Mouse (Mus musculus) liver, embryonic 14.5 days (tissue): Measurements from ENCODE around the gene Nkain4. TPM values are rescaled to one million over a fixed set of nuclear protein-coding genes. Genes with fewer than 3 reads are reported as not detected.

Source experiments
- ATAC-seq: fragments of 200-750 bp; cut with Nextera tagmentation; 2 replicates; pipeline ENCODE4 v1.8.0; 2017; ENCODE audit warnings: moderate number of reproducible peaks, mild to moderate bottlenecking, moderate library complexity; ENCODE audit not compliant: insufficient read depth
- DNase-seq, 3 experiments: peaks; one replicate each; pipeline ENCODE4 v3.0.0-alpha.2; 2012 to 2013; ENCODE audit warnings: low read depth in 3 of 3, low spot score in 3 of 3
- H3K27ac ChIP-seq: fragments of 300-500 bp; sonication (generic); 2 replicates; pipeline ENCODE4 v1.5.1; 2014; ENCODE audit warnings: moderate library complexity, mild to moderate bottlenecking, control low read depth, inconsistent platforms
- H3K27me3 ChIP-seq: fragments of 300-500 bp; sonication (generic); 2 replicates; pipeline ENCODE4 v1.6.1; 2014; ENCODE audit warnings: mild to moderate bottlenecking, low read length, moderate library complexity; ENCODE audit not compliant: control insufficient read depth, insufficient read depth
- H3K36me3 ChIP-seq: fragments of 300-500 bp; sonication (generic); replicated peaks from 2 replicates; pipeline ENCODE4 v1.6.1; 2014; ENCODE audit warnings: low read depth; ENCODE audit not compliant: control insufficient read depth, insufficient read depth
- H3K4me1 ChIP-seq, 2 experiments: fragments of 200-500 bp in 1 of 2; fragments of 300-500 bp in 1 of 2; sonication (generic) in 1 of 2; replicated peaks; 2 replicates each; pipeline ENCODE4 v1.6.1; 2012 to 2014; ENCODE audit warnings: antibody characterized with exemption in 1 of 2, inconsistent platforms in 1 of 2, low read length in 1 of 2; ENCODE audit not compliant: control insufficient read depth in 2 of 2, insufficient read depth in 2 of 2
- H3K4me2 ChIP-seq: fragments of 300-500 bp; sonication (generic); 2 replicates; pipeline ENCODE4 v1.6.1; 2014; ENCODE audit warnings: low read depth, mild to moderate bottlenecking, control low read depth, moderate library complexity
- H3K4me3 ChIP-seq, 2 experiments: fragments of 200-500 bp in 1 of 2; fragments of 300-500 bp in 1 of 2; sonication (generic) in 1 of 2; 2 replicates each; pipeline ENCODE4 v1.5.1; 2012 to 2014; ENCODE audit warnings: low read depth in 2 of 2, low read length in 2 of 2, mild to moderate bottlenecking in 2 of 2, control low read depth in 1 of 2, inconsistent platforms in 1 of 2, moderate library complexity in 1 of 2; ENCODE audit not compliant: insufficient read depth in 1 of 2
- H3K9ac ChIP-seq: fragments of 300-500 bp; sonication (generic); replicated peaks from 2 replicates; pipeline ENCODE4 v1.6.1; 2014; ENCODE audit warnings: mild to moderate bottlenecking, control low read depth, moderate library complexity
- H3K9me3 ChIP-seq: fragments of 300-500 bp; sonication (generic); 2 replicates; pipeline ENCODE4 v1.6.1; 2016; ENCODE audit warnings: low read length, mixed read lengths; ENCODE audit not compliant: control insufficient read depth
- CTCF ChIP-seq: IDR thresholded peaks from 2 replicates; pipeline ENCODE4 v1.5.1; 2016; ENCODE audit warnings: antibody characterized with exemption, low read depth, control low read depth
- EP300 ChIP-seq: IDR thresholded peaks from 2 replicates; pipeline ENCODE4 v1.6.1; 2016; ENCODE audit warnings: antibody characterized with exemption, low read depth
- WGBS: fragments of 180-500 bp; shearing (Covaris S2); extraction: QIAGEN DNeasy Blood & Tissue Kit; methylation state at CpG from one replicate; pipeline ENCODE4 v1.1.7; 2014; ENCODE audit not compliant: insufficient replicate concordance; 5-methylcytosine and 5-hydroxymethylcytosine counted together
- polyA plus RNA-seq, 2 experiments: library from polyadenylated mRNA; depleted of rRNA in 1 of 2; stranded (reverse) in 1 of 2; unstranded in 1 of 2; fragments of >200 nt; fragmentation: Nextera tagmentation in 1 of 2; extraction: Ambion mirVana in 1 of 2; gene quantifications; 2 replicates each; pipeline versions ENCODE4 v1.2.1 to v1.2.3; 2012 to 2014

Gene Nkain4
- polyA plus RNA-seq, 2 experiments: 1.1 to 1.5 TPM

DNA sequence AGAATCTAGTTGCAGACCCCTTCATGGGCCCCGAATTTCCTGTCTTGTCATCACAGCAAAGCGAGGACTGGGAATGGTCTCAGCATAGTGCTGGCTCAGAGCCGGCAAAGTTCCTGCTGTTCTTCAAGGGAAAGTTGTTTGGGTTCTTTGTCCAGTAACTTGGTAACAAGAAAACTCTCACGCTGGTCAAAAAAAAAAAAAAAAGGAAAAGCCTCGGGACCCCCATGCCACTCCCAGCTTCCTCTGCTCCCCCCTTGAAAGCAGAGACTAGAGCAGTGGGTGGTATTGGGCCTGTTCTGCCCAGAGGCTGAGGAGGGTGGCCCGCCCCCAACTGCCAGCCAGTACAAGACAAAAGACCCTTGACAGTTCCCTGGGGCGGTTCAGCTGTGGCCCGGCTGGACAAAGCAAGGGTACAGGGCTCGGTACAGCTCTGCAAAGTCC is 1.7 kb downstream of the Nkain4 start:
- H3K4me2 ChIP-seq: no peak overlapping the region
- H3K4me3 ChIP-seq: no peak overlapping the region
- H3K27ac ChIP-seq: no peak overlapping the region
- TF ChIP-seq CTCF: no peak
- TF ChIP-seq EP300: no peak
- no peak for ATAC-seq
- no peak for DNase-seq
- H3K36me3 ChIP-seq: no peaks in the 10 kb centered on the region
- H3K4me1 ChIP-seq: no peaks in the 10 kb centered on the region
- 21% methylated on average over 9 of the region's 9 CpGs for WGBS
- H3K27me3 ChIP-seq: peaks cover 40% of the 10 kb centered on the region
- no peak overlapping the region for H3K9ac ChIP-seq
- no peaks in the 10 kb centered on the region for H3K9me3 ChIP-seq

- WGBS: 25% methylated on average over 1 of the region's 1 CpGs
- ATAC-seq: no peak
- Histone ChIP-seq H3K4me3 (no peak overlapping the region), H3K27me3 (peaks cover 27% of the 10 kb centered on the region), H3K9ac (no peak overlapping the region), H3K9me3 (no peaks in the 10 kb centered on the region), H3K36me3 (no peaks in the 10 kb centered on the region), H3K4me2 (no peak overlapping the region), H3K4me1 (no peaks in the 10 kb centered on the region), H3K27ac (no peak overlapping the region)
- no peak for TF ChIP-seq EP300
- no peak for TF ChIP-seq CTCF
- DNase-seq: no peak
These were observed 4.6 kb downstream of the Nkain4 start for GRCm38 (mm10) chr2:180949947-180950346.

DNA sequence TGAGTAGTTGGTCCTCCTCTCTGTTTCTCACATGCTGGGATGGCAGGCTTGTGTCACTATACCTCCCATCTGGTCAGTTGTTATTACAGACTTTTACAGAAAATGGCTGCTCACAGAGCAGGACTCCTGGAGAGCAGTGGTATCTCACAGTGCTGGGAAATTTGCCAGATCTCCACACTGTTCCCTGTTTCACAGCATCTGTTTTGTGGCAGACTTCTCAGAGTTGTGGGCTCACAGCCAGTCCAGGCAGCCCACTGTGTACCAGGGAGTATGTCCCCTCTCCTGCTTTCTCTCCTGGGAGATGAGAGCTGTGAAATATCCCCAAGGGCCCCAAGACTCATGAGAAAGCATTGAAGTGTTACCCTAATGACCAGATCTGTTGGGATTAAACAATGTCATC is 12.6 kb downstream of the Nkain4 start:
- no peak overlapping the region for H3K4me2 ChIP-seq
- ATAC-seq: no peak
- H3K27ac ChIP-seq: no peak overlapping the region
- no peak overlapping the region for H3K4me3 ChIP-seq
- H3K9ac ChIP-seq: no peak overlapping the region
- no peak for TF ChIP-seq CTCF
- no peak for TF ChIP-seq EP300
- H3K9me3 ChIP-seq: no peaks in the 10 kb centered on the region
- no peak for DNase-seq
- no peaks in the 10 kb centered on the region for H3K4me1 ChIP-seq
- H3K36me3 ChIP-seq: no peaks in the 10 kb centered on the region
- H3K27me3 ChIP-seq: no peaks in the 10 kb centered on the region

DNA sequence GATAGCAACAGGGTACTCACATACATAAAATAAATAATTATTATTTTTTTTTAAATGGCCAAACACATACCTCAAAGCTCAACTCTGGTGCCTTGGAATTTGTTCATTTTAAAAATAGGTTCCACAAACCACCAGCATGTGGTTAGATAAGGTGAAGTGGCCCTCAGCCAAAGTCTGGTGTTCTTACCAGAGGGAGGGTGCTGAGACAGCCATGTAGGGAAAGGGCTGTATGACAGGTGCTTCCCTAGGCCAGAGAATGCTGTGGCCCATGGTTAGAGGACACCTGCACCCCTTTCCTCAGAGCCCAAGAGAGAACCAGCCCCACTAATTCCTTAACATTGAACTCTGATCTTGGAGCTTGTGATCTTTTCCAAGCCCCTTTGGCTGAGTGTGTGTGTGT is 14.3 kb downstream of the Nkain4 start:
- no peak overlapping the region for H3K4me2 ChIP-seq

GRCm38 (mm10) chr2:180932418-180932817 is 22.1 kb downstream of the Nkain4 start:
- 44% methylated on average over 1 of the region's 1 CpGs for WGBS
- ATAC-seq: no peak
- TF ChIP-seq CTCF: no peak

More for the DNA sequence above, 14.3 kb downstream of the Nkain4 start:
- H3K4me3 ChIP-seq: no peak overlapping the region
- H3K9ac ChIP-seq: no peak overlapping the region
- no peaks in the 10 kb centered on the region for H3K27me3 ChIP-seq
- H3K27ac ChIP-seq: no peak overlapping the region
- no peak for DNase-seq
- H3K9me3 ChIP-seq: no peaks in the 10 kb centered on the region
- H3K4me1 ChIP-seq: no peaks in the 10 kb centered on the region
- TF ChIP-seq EP300: no peak
- TF ChIP-seq CTCF: no peak
- no peaks in the 10 kb centered on the region for H3K36me3 ChIP-seq
- ATAC-seq: no peak

GRCm38 (mm10) chr2:180928723-180929122 is 25.8 kb downstream of the Nkain4 start, which contains the start of gene Birc7:
Gene Birc7, plus strand, starts transcription at chr2:180929023.
- DNase-seq: no peak
- no peaks in the 10 kb centered on the region for H3K4me1 ChIP-seq
- 57% methylated on average over 4 of the region's 4 CpGs for WGBS
- H3K36me3 ChIP-seq: no peaks in the 10 kb centered on the region
- H3K27me3 ChIP-seq: no peaks in the 10 kb centered on the region
- H3K4me3 ChIP-seq: no peak within 1 kb of the TSS
- H3K4me2 ChIP-seq: no peak within 1 kb of the TSS
- H3K9me3 ChIP-seq: no peaks in the 10 kb centered on the region
- no peak within 1 kb of the TSS for H3K27ac ChIP-seq
- TF ChIP-seq CTCF: no peak
- TF ChIP-seq EP300: no peak
- ATAC-seq: no peak
- no peak within 1 kb of the TSS for H3K9ac ChIP-seq

More at GRCm38 (mm10) chr2:180932418-180932817, 22.1 kb downstream of the Nkain4 start:
- no peak overlapping the region for H3K27ac ChIP-seq
- H3K27me3 ChIP-seq: no peaks in the 10 kb centered on the region
- H3K36me3 ChIP-seq: no peaks in the 10 kb centered on the region
- H3K4me2 ChIP-seq: no peak overlapping the region
- H3K9me3 ChIP-seq: no peaks in the 10 kb centered on the region
- H3K4me3 ChIP-seq: no peak overlapping the region
- H3K9ac ChIP-seq: no peak overlapping the region
- H3K4me1 ChIP-seq: no peaks in the 10 kb centered on the region
- DNase-seq: no peak
